Mouse (Mus musculus) lung, adult 2 months (tissue): ENCODE results near the gene Rab40c.

Experiments
- CTCF ChIP-seq: fragments of 200-500 bp; IDR thresholded peaks from 2 replicates; pipeline ENCODE4 v1.5.1; 2011; ENCODE audit warnings: mild to moderate bottlenecking, low read length, control low read depth; ENCODE audit not compliant: insufficient read depth
- POLR2A ChIP-seq: fragments of 200-500 bp; IDR thresholded peaks from 2 replicates; pipeline ENCODE4 v1.6.1; 2011; ENCODE audit warnings: low read depth, mild to moderate bottlenecking, control low read depth, low read length, borderline replicate concordance; ENCODE audit errors: extremely low read depth

GRCm38 (mm10) chr17:25947576-25947975 lies 28.0 kb upstream of the Rab40c start:
- no peak for TF ChIP-seq CTCF
- no peak for TF ChIP-seq POLR2A
